In the genomic region with DNA sequence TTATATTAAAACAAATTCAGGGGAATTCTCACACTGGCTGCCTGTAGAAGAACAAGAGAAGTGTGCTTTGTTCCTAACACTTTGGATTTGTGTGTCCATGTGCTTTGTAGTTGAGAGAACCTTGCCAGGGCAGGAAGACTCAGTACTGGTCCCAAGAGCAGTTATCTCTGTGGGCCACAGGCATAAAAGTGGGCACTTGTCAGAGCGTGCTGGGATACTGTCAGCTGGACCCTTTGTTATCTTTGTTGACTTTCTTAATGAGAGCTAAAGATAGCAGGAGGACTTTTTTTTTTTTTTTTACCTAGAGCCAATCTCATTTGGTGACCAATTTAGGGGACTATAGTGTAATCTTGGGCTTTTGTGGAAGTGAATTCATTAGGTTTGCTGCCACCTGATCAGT, we compare ENCODE assay signal across 35 mouse cellular contexts. TPM values are rescaled to one million over a fixed set of nuclear protein-coding genes. Genes with fewer than 3 reads are reported as not detected.
DNase-seq lines count a peak whose midpoint lies in the region; ATAC-seq and TF ChIP-seq lines count a peak whose summit lies in the region.
"Had no signal": no experiment of that assay in that cellular context is flagged by ENCODE, and none has a peak within 500 bp of the region (broad histone marks: within the 10 kb centered on the region; RNA-seq: fewer than 3 reads in every experiment).

No protein-coding gene starts in this region.

- no peak for TF ChIP-seq EP300 in MEL (IDR thresholded peaks at IDR 0.05; ENCODE audit: low read depth in 1 of 2, low read length in 2 of 2)

- no peaks in the 10 kb centered on the region for H3K79me2 ChIP-seq in MEL (ENCODE audit: control insufficient read depth, insufficient read depth, low read length, poor library complexity)

- no peak for DNase-seq in MEL (ENCODE audit: low read depth, low spot score)
- peak; percentile 24 for DNase-seq in liver, embryonic 13.5 days
- no peak for DNase-seq in frontal cortex, postnatal 25 days (ENCODE audit: low spot score in 2 of 2)
- DNase-seq in spleen, postnatal 14 days (ENCODE audit: low spot score in 2 of 2): no peak
- DNase-seq in left cerebral cortex, postnatal 36 days (ENCODE audit: low spot score in 2 of 2): no peak
- DNase-seq: adrenal gland, adult 8-10 months; cerebellum, adult 11 months; cerebellum, adult 9-11 months; embryo, embryonic 11 days; forebrain, postnatal 0 days; gastrocnemius, postnatal 10 days; kidney, adult 9 months; kidney, postnatal 10 days; lung, adult 18-20 months; lung, postnatal 4 days; right cerebral cortex, postnatal 4 days; thymus, adult 2 months; thymus, postnatal 36 days had no signal

- TF ChIP-seq CTCF in MEL (IDR thresholded peaks at IDR 0.05 in 2 of 3, conservative IDR thresholded peaks at IDR 0.05 in 1 of 3; ENCODE audit: control insufficient read depth in 1 of 3, insufficient read depth in 1 of 3, low read depth in 2 of 3, low read length in 3 of 3, poor library complexity in 1 of 3, severe bottlenecking in 1 of 3): no peak

- H3K4me3 ChIP-seq in MEL (ENCODE audit: control insufficient read depth in 1 of 2, insufficient read depth in 1 of 2, low read depth in 2 of 2, low read length in 2 of 2): no peak overlapping the region
- no peak overlapping the region for H3K4me3 ChIP-seq in liver, embryonic 13.5 days (replicated peaks)
- H3K4me3 ChIP-seq: embryonic facial prominence, embryonic 12.5 days; limb, embryonic 12.5 days; myocyte; neural tube, embryonic 12.5 days had no signal

- H3K9me3 ChIP-seq in MEL (replicated peaks; ENCODE audit: insufficient read depth, low read length): no peaks in the 10 kb centered on the region
- H3K9me3 ChIP-seq in liver, embryonic 13.5 days (replicated peaks): no peaks in the 10 kb centered on the region
- H3K9me3 ChIP-seq: embryonic facial prominence, embryonic 12.5 days; limb, embryonic 12.5 days; neural tube, embryonic 12.5 days had no signal

- WGBS in liver, embryonic 13.5 days (ENCODE audit: insufficient replicate concordance): 3% methylated on average over 1 of the region's 1 CpGs

- H3K27me3 ChIP-seq in MEL (ENCODE audit: control insufficient read depth in 1 of 2, insufficient read depth in 2 of 2, low read length in 2 of 2): peaks cover 0 to 2% of the 10 kb centered on the region in 2 experiments
- no peaks in the 10 kb centered on the region for H3K27me3 ChIP-seq in liver, embryonic 13.5 days
- H3K27me3 ChIP-seq: embryonic facial prominence, embryonic 12.5 days; limb, embryonic 12.5 days; neural tube, embryonic 12.5 days had no signal

- intact Hi-C loops in left cerebral cortex, postnatal 36 days (cut with DNase I): no loop called here

- H3K27ac ChIP-seq in MEL (ENCODE audit: control insufficient read depth, low read depth, low read length): no peak overlapping the region
- peak overlapping the region; percentile 67 for H3K27ac ChIP-seq in liver, embryonic 13.5 days
- H3K27ac ChIP-seq: embryonic facial prominence, embryonic 12.5 days; hindbrain, embryonic 14.5 days; limb, embryonic 12.5 days; neural tube, embryonic 12.5 days had no signal

- H3K4me1 ChIP-seq in MEL (ENCODE audit: control insufficient read depth in 1 of 2, insufficient read depth in 2 of 2, low read length in 2 of 2): no peaks in the 10 kb centered on the region
- peaks cover 22% of the 10 kb centered on the region for H3K4me1 ChIP-seq in liver, embryonic 13.5 days (replicated peaks)
- H3K4me1 ChIP-seq: embryonic facial prominence, embryonic 12.5 days; limb, embryonic 12.5 days; neural tube, embryonic 12.5 days had no signal

- no peak for TF ChIP-seq RAD21 in MEL (IDR thresholded peaks at IDR 0.05; ENCODE audit: low read depth, low read length)

- ATAC-seq in erythroblast, adult 5-6 weeks (replicated peaks; ENCODE audit: low FRiP score, poor library complexity, severe bottlenecking): peak; percentile 60
- peak; percentile 93 for ATAC-seq in liver, embryonic 13.5 days (ENCODE audit: low read depth)
- ATAC-seq in megakaryocyte progenitor cell, adult 5-6 weeks (replicated peaks; ENCODE audit: poor library complexity): peak; percentile 52
- ATAC-seq: CD4-positive, CD25-positive, alpha-beta regulatory T cell, adult 4 months; forebrain, postnatal 0 days; intestine, postnatal 0 days; lung, postnatal 0 days had no signal

- H3K9ac ChIP-seq in MEL (ENCODE audit: control insufficient read depth, low read depth, low read length, poor library complexity, severe bottlenecking): no peak overlapping the region
- H3K9ac ChIP-seq in liver, embryonic 13.5 days: peak overlapping the region; percentile 15; the same call in 1 of the 2 replicates
- H3K9ac ChIP-seq: embryonic facial prominence, embryonic 12.5 days; forebrain, postnatal 0 days; hindbrain, embryonic 14.5 days; limb, embryonic 12.5 days; neural tube, embryonic 12.5 days had no signal

- H3K36me3 ChIP-seq in MEL (ENCODE audit: control insufficient read depth in 1 of 2, insufficient read depth in 2 of 2, low read length in 2 of 2): no peaks in the 10 kb centered on the region
- H3K36me3 ChIP-seq in liver, embryonic 13.5 days: no peaks in the 10 kb centered on the region
- H3K36me3 ChIP-seq: embryonic facial prominence, embryonic 12.5 days; limb, embryonic 12.5 days; neural tube, embryonic 12.5 days had no signal

- no peak for TF ChIP-seq POLR2A in MEL (IDR thresholded peaks at IDR 0.05; ENCODE audit: control insufficient read depth in 1 of 2, insufficient read depth in 1 of 2, low read depth in 1 of 2, low read length in 2 of 2, poor library complexity in 1 of 2)

- H3K4me2 ChIP-seq in liver, embryonic 13.5 days: no peak overlapping the region
- H3K4me2 ChIP-seq: embryonic facial prominence, embryonic 12.5 days; heart, embryonic 11.5 days; hindbrain, embryonic 14.5 days; limb, embryonic 12.5 days; neural tube, embryonic 12.5 days had no signal

TF ChIP-seq in MEL, 35 proteins besides CTCF, POLR2A, EP300 and RAD21:
- TF ChIP-seq ZNF384 (IDR thresholded peaks at IDR 0.05; ENCODE audit: low read depth, low read length) (peak; percentile 39; the same call in 1 of the 2 replicates), MAX (IDR thresholded peaks at IDR 0.05; ENCODE audit: low read length) (no peak), MYB (IDR thresholded peaks at IDR 0.05; ENCODE audit: low read depth, low read length) (no peak)
TF ChIP-seq in MEL: peak in this region for 1.

RNA-seq across cellular contexts. Expression of a gene that starts 47.2 kb away (rescaled TPM):
- not detected in 2 replicates for total RNA-seq in MEL (2012; rRNA removed)
- polyA plus RNA-seq in MEL (2012; ENCODE audit: insufficient read depth in 1 of 2, insufficient read length in 2 of 2, low read depth in 1 of 2, low replicate concordance in 2 of 2, missing spikeins in 1 of 2): not detected
- not detected in 2 replicates for total RNA-seq in erythroblast, adult 5-6 weeks (2015; ENCODE audit: low replicate concordance)
- not detected in 2 replicates for total RNA-seq in erythroblast, adult 5-6 weeks (2017; ENCODE audit: low replicate concordance)
- polyA plus RNA-seq in liver, embryonic 13.5 days (2015; fragmentation: Nextera tagmentation; extraction: Ambion mirVana): not detected in 2 replicates
- total RNA-seq in megakaryocyte progenitor cell, adult 5-6 weeks (2015): not detected in 2 replicates
- total RNA-seq in megakaryocyte progenitor cell, adult 5-6 weeks (2017): not detected in 2 replicates
- 1 to 10 TPM; 7.8 to 7.9 TPM for total RNA-seq in left cerebral cortex, postnatal 36 days (2021)
- total RNA-seq: adrenal gland, adult 8-10 months; adrenal gland, postnatal 4 days; gastrocnemius, postnatal 10 days; granulocyte monocyte progenitor cell, adult 5-6 weeks; hematopoietic stem cell, adult 5-6 weeks had no signal
- polyA plus RNA-seq: CD4-positive, CD25-positive, alpha-beta regulatory T cell, adult 4 months; embryonic facial prominence, embryonic 12.5 days; forebrain, embryonic 11.5 days; heart, embryonic 11.5 days; heart, postnatal 0 days; intestine, postnatal 0 days; limb, embryonic 12.5 days; lung, postnatal 0 days; myocyte; neural tube, embryonic 12.5 days; spleen, adult 2 months; thymus, adult 2 months had no signal
